Mouse (Mus musculus): Measurements from ENCODE around the gene Aifm2.

The Aifm2 gene

GRCm38 (mm10) chr10:61715996-61716864 lies 1.2 kb downstream of the Aifm2 start:
- no peak for DNase-seq (ENCODE audit: extremely low spot score, low read depth, low spot score)

- no peak for DNase-seq (ENCODE audit: extremely low spot score, low read depth, low spot score)
Measured at GRCm38 (mm10) chr10:61717406-61718296, 2.6 kb downstream of the Aifm2 start.

- no peak for DNase-seq (ENCODE audit: extremely low spot score, low read depth, low spot score)
Measured at GRCm38 (mm10) chr10:61720331-61720730, 5.3 kb downstream of the Aifm2 start.

DNA sequence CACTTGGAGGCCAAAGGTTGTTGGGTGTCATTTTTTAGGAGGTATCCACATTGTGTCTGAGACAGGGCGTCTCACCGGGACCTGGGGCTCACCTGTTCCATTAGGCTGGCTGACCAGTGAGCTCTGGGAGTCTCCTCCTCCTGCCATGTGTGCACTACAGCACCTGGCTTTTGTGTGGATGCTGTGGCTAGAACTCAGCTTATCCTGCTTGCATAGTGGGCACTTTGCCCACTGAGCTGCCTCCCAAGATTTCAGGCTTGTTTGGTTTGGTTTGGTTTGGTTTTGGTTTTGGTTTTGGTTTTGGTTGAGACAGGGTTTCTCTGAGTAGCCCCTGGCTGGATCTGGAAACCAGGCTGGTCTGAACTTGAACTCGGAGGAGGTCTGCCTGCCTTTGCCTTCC lies 7.2 kb downstream of the Aifm2 start:
- DNase-seq (ENCODE audit: extremely low spot score, low read depth, low spot score) = no peak

DNA sequence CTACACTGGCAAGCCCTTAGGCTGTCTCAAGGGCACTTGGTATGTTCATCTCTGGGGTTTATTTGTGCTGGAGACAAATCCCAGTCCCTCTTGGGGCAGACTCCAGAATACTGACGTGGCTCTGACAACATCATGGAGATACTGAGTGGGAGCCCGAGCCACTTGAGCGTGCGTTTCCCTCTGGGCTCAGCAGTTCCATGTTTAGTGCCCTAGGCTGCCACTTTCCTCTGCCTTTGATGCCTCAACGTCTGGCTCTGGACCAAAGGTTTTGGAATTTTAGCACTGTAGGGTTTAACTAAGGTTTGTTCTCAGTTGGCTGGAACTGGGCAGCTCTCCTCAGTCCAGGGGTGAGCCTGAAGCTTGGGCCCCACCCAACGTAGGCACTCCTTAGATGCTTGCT lies 8.2 kb downstream of the Aifm2 start:
- no peak for DNase-seq (ENCODE audit: extremely low spot score, low read depth, low spot score)

GRCm38 (mm10) chr10:61729181-61729580 lies 14.1 kb downstream of the Aifm2 start:
- DNase-seq (ENCODE audit: extremely low spot score, low read depth, low spot score) = no peak

DNA sequence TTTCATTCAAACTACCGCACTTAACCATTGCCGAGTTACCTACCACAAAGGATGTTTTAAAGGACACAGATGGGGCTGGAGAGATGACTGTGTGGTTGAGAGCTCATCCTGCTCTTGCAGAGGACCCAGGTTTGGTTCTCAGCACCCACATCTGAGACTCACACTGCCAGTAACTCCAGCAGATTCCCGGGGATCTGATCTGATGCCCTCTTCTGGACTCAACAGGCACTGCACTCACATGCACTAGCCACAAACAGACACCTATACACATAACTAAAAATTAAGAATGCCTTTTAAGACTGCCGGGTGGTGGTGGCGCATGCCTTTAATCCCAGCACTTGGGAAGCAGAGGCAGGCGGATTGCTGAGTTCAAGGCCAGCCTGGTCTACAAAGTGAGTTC lies 15.1 kb downstream of the Aifm2 start:
- DNase-seq (ENCODE audit: extremely low spot score, low read depth, low spot score) = no peak

- peak; percentile 10 for DNase-seq (ENCODE audit: extremely low spot score, low read depth, low spot score)
Measured at GRCm38 (mm10) chr10:61734377-61734776, 19.3 kb downstream of the Aifm2 start.

DNA sequence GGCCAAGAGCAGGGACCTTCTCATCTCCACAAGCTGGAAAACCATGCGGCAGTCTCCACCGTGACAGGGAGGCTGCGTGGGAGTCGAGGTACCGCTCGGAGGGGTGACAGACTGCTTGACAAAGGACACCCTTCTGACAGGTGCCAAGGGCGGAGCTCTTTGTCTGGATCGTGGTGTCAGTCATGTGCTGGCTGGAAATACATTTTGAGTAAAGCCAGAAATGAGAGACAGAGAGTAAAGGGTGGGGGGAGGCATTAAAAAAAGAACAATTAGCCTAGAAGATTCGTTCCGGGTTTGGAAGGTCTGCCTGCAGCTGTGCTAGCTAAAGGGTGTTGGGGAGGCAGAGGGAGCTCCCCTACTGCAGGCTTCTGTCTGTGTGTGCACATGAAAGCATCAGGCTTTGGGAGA lies 21.6 kb downstream of the Aifm2 start:
- no peak for DNase-seq (ENCODE audit: extremely low spot score, low read depth, low spot score)

DNA sequence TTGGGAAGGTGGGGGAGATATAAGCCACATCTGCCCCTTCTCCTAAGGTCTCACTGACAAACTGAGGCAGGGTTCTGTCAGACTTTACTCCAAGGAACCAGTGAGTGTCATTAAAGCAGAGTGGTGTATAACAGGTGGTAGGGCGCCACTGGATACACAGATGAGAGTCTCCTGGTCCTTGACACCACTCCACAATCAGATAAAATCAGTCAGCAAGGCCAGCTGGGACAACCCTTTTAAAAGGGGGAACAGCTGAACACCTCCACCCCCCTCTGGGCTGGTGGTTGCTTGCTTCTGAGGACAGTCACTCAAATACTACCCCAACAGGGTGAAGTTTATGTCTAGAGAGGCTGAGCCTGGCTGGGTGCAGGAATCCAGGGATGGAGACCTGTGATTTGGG lies 22.5 kb downstream of the Aifm2 start:
- no peak for DNase-seq (ENCODE audit: extremely low spot score, low read depth, low spot score)

DNA sequence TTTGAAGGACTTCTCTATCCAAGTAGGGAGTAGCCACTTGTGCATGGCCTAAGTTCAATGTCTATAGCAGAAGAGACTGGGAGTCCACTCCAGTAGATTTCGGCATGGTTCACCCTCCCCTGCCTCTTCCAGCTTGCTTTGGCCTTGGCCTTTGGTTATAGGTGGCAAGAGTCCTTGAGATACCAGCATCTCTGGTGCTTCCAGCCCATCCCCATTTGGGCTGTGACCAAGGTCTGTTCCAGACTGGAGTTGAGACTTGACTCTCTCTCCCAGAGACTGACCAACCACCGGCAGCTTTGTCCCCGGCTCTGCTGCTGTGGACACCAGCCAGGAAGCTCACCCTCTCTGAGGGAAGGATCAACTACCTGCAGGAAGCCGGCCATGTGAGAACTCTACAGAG lies 23.1 kb downstream of the Aifm2 start:
- no peak for DNase-seq (ENCODE audit: extremely low spot score, low read depth, low spot score)

DNA sequence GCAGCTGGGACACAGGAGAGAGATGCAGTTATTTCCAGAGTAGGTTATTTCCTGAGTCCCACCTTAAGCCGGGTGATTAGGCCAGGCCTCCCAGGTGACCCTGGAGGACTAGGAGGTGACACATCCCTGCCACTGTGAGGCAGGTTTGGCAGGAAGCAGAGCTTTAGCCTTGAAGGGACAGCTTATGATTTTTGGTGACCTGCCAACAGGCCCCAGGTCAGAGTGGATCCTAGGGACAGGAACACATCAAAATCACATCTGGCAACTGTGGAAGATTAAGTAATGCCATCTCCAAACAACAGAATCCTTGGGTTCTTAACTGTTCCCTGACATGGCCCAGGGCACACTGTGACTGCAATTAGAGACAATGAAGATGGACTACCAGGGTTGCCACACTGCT lies 26.2 kb downstream of the Aifm2 start:
- DNase-seq (ENCODE audit: extremely low spot score, low read depth, low spot score) = no peak

DNA sequence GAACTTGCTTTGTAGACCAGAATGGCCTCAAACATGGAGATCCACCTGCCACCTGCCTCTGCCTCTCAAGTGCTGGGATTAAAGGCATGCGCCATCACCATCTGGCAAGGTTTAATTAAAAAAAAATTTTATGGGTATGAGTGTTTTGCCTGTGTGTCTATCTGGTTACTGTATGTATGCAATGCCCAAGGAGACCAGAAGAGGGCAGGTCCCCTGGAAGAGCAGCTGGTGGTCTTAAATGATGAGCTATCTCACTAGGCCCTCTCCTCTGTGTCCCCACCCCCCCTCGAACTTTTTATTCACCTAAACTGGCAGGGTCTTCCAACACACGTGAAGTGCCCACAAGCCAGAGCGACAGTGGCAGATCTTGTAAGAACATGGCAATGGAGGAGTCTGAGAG lies 26.8 kb downstream of the Aifm2 start:
- DNase-seq (ENCODE audit: extremely low spot score, low read depth, low spot score) = no peak

DNA sequence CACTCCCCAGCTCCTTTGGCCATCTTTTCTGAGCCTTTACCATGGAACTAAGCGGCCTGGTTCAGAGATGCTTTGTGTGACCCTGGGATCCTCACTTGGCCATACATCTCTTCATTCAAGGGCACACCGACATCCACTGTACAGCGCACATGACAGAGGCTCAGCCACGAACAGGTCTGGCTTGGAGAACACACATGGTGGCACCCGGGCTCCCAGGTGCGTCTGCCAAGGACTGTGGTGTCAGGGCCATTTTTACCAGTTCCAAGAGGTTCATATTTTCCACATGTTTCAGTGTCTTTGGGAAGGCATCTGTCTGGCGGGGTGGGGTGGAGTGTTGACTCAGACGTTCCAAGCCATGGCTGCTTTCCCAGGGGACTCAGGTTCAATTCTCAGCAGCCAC lies 27.3 kb downstream of the Aifm2 start:
- no peak for DNase-seq (ENCODE audit: extremely low spot score, low read depth, low spot score)

- peak; percentile 8 for DNase-seq (ENCODE audit: extremely low spot score, low read depth, low spot score)
Measured at GRCm38 (mm10) chr10:61745133-61745532, 30.1 kb downstream of the Aifm2 start.

DNA sequence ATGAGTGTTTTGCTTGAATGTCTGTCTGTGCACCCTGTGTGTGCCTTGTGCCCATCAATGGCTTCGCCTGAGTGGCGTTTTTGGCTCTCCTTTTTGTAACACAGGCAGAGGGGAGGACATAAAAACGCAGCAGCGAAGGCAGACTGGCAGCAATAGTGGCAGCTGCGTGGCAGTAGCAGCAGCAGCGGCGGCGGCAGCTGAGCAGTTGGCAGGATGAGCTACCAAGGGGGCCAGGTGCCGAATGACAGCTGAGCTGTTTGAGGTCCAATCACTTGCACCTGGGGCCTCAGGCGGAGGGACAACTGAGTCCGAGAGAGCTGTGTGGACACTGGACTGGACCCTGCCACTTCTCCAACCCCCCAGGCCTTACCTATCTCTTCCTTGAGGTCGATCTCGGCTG lies 32.2 kb downstream of the Aifm2 start:
- no peak for DNase-seq (ENCODE audit: extremely low spot score, low read depth, low spot score)

- DNase-seq (ENCODE audit: extremely low spot score, low read depth, low spot score) = no peak
Measured at GRCm38 (mm10) chr10:61750014-61750413, 35.0 kb downstream of the Aifm2 start.

DNA sequence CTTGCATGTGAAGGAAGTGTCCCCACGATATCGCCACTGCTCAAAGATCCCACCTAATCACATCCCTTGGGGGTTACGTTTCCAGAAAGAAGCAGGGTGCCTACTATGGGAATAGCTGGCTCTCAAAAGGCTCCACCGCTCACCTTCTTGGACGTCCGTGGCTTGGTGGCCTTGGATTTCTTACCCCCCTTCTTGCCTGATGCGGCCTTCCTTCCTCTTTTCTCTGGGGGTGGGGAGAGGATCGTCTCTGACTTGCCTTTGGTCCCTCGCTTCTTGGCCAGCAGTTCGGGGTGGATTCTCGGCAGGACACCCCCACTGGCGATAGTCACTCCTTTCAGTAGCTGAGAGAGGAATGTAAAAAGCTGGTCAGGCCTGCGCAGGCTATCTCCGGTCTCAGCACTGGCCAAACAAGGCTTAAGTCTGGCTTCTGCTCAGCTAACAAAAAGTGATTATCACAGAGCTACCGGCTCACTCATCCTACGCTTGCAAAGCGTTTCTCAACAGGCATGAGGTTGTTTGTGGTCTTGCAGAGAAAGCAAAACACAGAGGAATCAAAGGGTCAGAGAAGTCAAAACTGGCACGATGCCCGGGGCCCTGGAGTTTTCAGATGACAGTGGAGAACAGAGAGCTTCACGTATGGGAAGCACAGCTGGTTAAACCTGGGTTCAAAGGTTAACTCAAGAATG lies 36.6 kb downstream of the Aifm2 start:
- DNase-seq (ENCODE audit: extremely low spot score, low read depth, low spot score) = no peak

DNA sequence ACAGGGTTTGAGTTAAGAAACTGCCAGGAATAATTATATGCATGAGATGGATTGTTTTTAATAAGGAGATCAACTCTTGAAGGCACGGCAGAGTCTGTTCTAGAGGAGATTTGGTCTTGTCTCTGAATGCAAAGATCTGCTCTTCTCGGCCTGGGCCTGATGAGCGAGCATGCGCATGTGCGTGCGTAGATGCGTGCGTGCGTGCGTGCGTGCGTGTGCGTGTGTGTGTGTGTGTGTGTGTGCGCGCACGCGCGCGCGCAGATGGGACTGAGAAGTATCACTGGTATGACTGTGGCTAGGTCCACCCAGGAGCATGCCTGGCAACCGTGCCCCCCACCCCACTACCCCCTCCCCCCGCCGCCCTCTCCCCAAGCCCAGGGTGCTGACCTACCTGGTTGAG lies 38.0 kb downstream of the Aifm2 start:
- no peak for DNase-seq (ENCODE audit: extremely low spot score, low read depth, low spot score)

- DNase-seq (ENCODE audit: extremely low spot score, low read depth, low spot score) = no peak
Measured at GRCm38 (mm10) chr10:61757022-61757421, 42.0 kb downstream of the Aifm2 start.

DNA sequence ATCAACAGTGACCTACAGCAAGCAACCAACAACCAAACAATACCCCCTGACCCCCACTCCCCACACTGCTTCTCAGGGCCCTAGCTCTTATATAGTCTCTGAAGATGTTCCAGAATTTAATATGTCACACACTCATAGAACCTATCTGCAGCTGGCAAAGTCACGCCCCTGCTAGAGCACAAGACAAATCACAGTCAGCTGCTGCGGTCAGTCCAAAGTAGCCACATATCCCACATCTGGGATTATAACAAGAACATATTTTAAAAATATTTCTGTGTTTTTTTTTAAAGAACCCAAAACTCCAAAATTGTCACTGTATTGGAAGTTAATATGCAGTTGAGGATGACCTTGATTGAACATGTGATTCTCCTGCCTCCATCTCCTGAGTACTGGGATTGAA lies 43.8 kb downstream of the Aifm2 start:
- DNase-seq (ENCODE audit: extremely low spot score, low read depth, low spot score) = no peak

Data from hindlimb bud, embryonic 11.5 days (tissue).